Mouse (Mus musculus) hindbrain, embryonic 10.5 days (tissue): Measurements from ENCODE around the gene Cdhr3. TPM values are rescaled to one million over a fixed set of nuclear protein-coding genes. Genes with fewer than 3 reads are reported as not detected.
"Not testable (repeated sequence)": the region's sequence is repeated elsewhere in the genome, so short reads cannot be mapped to it uniquely, and the experiment has no call there.

Experiments
- DNase-seq: peaks from one replicate; pipeline ENCODE4 v3.0.0-alpha.2; 2017; ENCODE audit warnings: low spot score
- H3K27ac ChIP-seq: fragments of 300-500 bp; sonication (generic); 2 replicates; pipeline ENCODE4 v1.5.1; 2016; ENCODE audit warnings: mild to moderate bottlenecking, moderate library complexity
- H3K27me3 ChIP-seq: fragments of 300-500 bp; sonication (generic); 2 replicates; pipeline ENCODE4 v1.6.1; 2016; ENCODE audit warnings: mild to moderate bottlenecking; ENCODE audit not compliant: poor library complexity, insufficient read depth, severe bottlenecking
- H3K36me3 ChIP-seq: fragments of 300-500 bp; sonication (generic); 2 replicates; pipeline ENCODE4 v1.6.1; 2016; ENCODE audit warnings: mild to moderate bottlenecking, moderate library complexity
- H3K4me1 ChIP-seq: fragments of 300-500 bp; sonication (generic); replicated peaks from 2 replicates; pipeline ENCODE4 v1.6.1; 2016; ENCODE audit warnings: mild to moderate bottlenecking
- H3K4me3 ChIP-seq: fragments of 300-500 bp; sonication (generic); 2 replicates; pipeline ENCODE4 v1.5.1; 2016; ENCODE audit warnings: mild to moderate bottlenecking, moderate library complexity
- H3K9me3 ChIP-seq: fragments of 300-500 bp; sonication (generic); 2 replicates; pipeline ENCODE4 v1.6.1; 2016; ENCODE audit warnings: mild to moderate bottlenecking, moderate library complexity
- WGBS: fragments of 180-500 bp; shearing (Covaris S2); methylation state at CpG from one replicate; pipeline ENCODE4 v1.1.7; 2016; 5-methylcytosine and 5-hydroxymethylcytosine counted together
- polyA plus RNA-seq: library from polyadenylated mRNA; unstranded; fragments of >200 nt; fragmentation: Nextera tagmentation; extraction: Ambion mirVana; gene quantifications from 2 replicates; pipeline ENCODE4 v1.2.1, GENCODE M21; 2016

The Cdhr3 gene
- polyA plus RNA-seq, 1 experiment from 2014 or later, result 0.27 TPM

- H3K9me3 ChIP-seq, result no peaks in the 10 kb centered on the region
- peaks cover 8% of the 10 kb centered on the region for H3K4me1 ChIP-seq
- H3K27me3 ChIP-seq, result no peaks in the 10 kb centered on the region
- DNase-seq, result no peak
- WGBS, result 85% methylated on average over 5 of the region's 5 CpGs
- no peaks in the 10 kb centered on the region for H3K36me3 ChIP-seq
- no peak overlapping the region for H3K27ac ChIP-seq
- H3K4me3 ChIP-seq, result no peak overlapping the region
Measured at GRCm38 (mm10) chr12:33005858-33006257, 86.8 kb downstream of the Cdhr3 start.

- no peaks in the 10 kb centered on the region for H3K36me3 ChIP-seq
- peaks cover 4% of the 10 kb centered on the region for H3K4me1 ChIP-seq
- H3K4me3 ChIP-seq, result no peak overlapping the region
- no peaks in the 10 kb centered on the region for H3K9me3 ChIP-seq
- no peak overlapping the region for H3K27ac ChIP-seq
- no peaks in the 10 kb centered on the region for H3K27me3 ChIP-seq
- no peak for DNase-seq
- 69% methylated on average over 8 of the region's 8 CpGs for WGBS
Measured at GRCm38 (mm10) chr12:33003339-33003965, 89.2 kb downstream of the Cdhr3 start.

- Histone ChIP-seq H3K4me3 (no peak overlapping the region), H3K4me1 (no peaks in the 10 kb centered on the region; the same call in none of the 2 replicates), H3K27me3 (no peaks in the 10 kb centered on the region), H3K9me3 (no peaks in the 10 kb centered on the region), H3K27ac (no peak overlapping the region), H3K36me3 (no peaks in the 10 kb centered on the region)
- WGBS, result 74% methylated on average over 4 of the region's 4 CpGs
- no peak for DNase-seq
Measured at GRCm38 (mm10) chr12:33000402-33000801, 92.3 kb downstream of the Cdhr3 start.

GRCm38 (mm10) chr12:32999778-33000177, 92.9 kb downstream of the Cdhr3 start:
- not testable (repeated sequence) for H3K4me1 ChIP-seq, H3K27me3 ChIP-seq, H3K4me3 ChIP-seq, H3K36me3 ChIP-seq, DNase-seq, H3K27ac ChIP-seq, H3K9me3 ChIP-seq
- WGBS, result 47% methylated on average over 3 of the region's 3 CpGs

- Histone ChIP-seq H3K9me3 (no peaks in the 10 kb centered on the region), H3K27me3 (no peaks in the 10 kb centered on the region), H3K4me1 (no peaks in the 10 kb centered on the region; the same call in none of the 2 replicates), H3K4me3 (no peak overlapping the region), H3K36me3 (no peaks in the 10 kb centered on the region), H3K27ac (no peak overlapping the region)
- 75% methylated on average over 5 of the region's 5 CpGs for WGBS
- no peak for DNase-seq
Measured at GRCm38 (mm10) chr12:32998766-32999165, 93.9 kb downstream of the Cdhr3 start.

- no peak for DNase-seq
- Histone ChIP-seq H3K27ac (no peak overlapping the region), H3K27me3 (no peaks in the 10 kb centered on the region), H3K9me3 (no peaks in the 10 kb centered on the region), H3K36me3 (no peaks in the 10 kb centered on the region), H3K4me1 (no peaks in the 10 kb centered on the region), H3K4me3 (no peak overlapping the region)
- WGBS, result 87% methylated on average over 4 of the region's 4 CpGs
Measured at GRCm38 (mm10) chr12:32995081-32995834, 97.4 kb downstream of the Cdhr3 start.

GRCm38 (mm10) chr12:32994081-32994480, 98.6 kb downstream of the Cdhr3 start:
- Histone ChIP-seq H3K27ac (no peak overlapping the region), H3K4me1 (no peaks in the 10 kb centered on the region), H3K36me3 (no peaks in the 10 kb centered on the region), H3K27me3 (no peaks in the 10 kb centered on the region), H3K9me3 (no peaks in the 10 kb centered on the region), H3K4me3 (no peak overlapping the region)
- 82% methylated on average over 5 of the region's 5 CpGs for WGBS
- DNase-seq, result no peak

GRCm38 (mm10) chr12:32989731-32990130, 102.9 kb downstream of the Cdhr3 start:
- Histone ChIP-seq H3K36me3 (no peaks in the 10 kb centered on the region), H3K4me3 (no peak overlapping the region), H3K27ac (no peak overlapping the region), H3K9me3 (peaks cover 4% of the 10 kb centered on the region; the same call in 1 of the 2 replicates), H3K27me3 (no peaks in the 10 kb centered on the region), H3K4me1 (no peaks in the 10 kb centered on the region)
- DNase-seq, result no peak
- 71% methylated on average over 12 of the region's 12 CpGs for WGBS

- no peak for DNase-seq
- 75% methylated on average over 1 of the region's 1 CpGs for WGBS
- no peak overlapping the region for H3K27ac ChIP-seq
Measured at GRCm38 (mm10) chr12:32986284-32986683, 106.4 kb downstream of the Cdhr3 start.

More at GRCm38 (mm10) chr12:32986284-32986683, 106.4 kb downstream of the Cdhr3 start:
- Histone ChIP-seq H3K4me1 (no peaks in the 10 kb centered on the region), H3K4me3 (no peak overlapping the region), H3K27me3 (no peaks in the 10 kb centered on the region), H3K36me3 (no peaks in the 10 kb centered on the region), H3K9me3 (peaks cover 4% of the 10 kb centered on the region; the same call in 1 of the 2 replicates)

Other genes starting within 250 kb of the Cdhr3 start
- gene Sypl, start 139.0 kb downstream of the Cdhr3 start, polyA plus RNA-seq, result 40.9 and 48.8 TPM in 2 replicates
- gene Atxn7l1, start 54.8 kb upstream of the Cdhr3 start, polyA plus RNA-seq, result 11.2 and 12.7 TPM in 2 replicates